Mouse (Mus musculus) CH12.LX (cell line): ENCODE measurements around the gene AU015836. TPM values are rescaled to one million over a fixed set of nuclear protein-coding genes. Genes with fewer than 3 reads are reported as not detected.

Experiments
- DNase-seq: peaks from one replicate; pipeline ENCODE4 v3.0.0-alpha.2; 2013; ENCODE audit errors: extremely low read depth
- H3K27ac ChIP-seq: 2 replicates; pipeline ENCODE4 v1.5.1; 2012; ENCODE audit warnings: low read depth, mild to moderate bottlenecking, control low read depth, moderate library complexity; ENCODE audit not compliant: insufficient read depth
- H3K27me3 ChIP-seq: replicated peaks from 2 replicates; pipeline ENCODE3; 2012; ENCODE audit warnings: inconsistent platforms
- H3K36me3 ChIP-seq, 2 experiments: replicated peaks in 1 of 2; 2 replicates each; pipeline versions ENCODE3 to v1.6.1; 2012; ENCODE audit warnings: inconsistent platforms in 1 of 2, low read length in 1 of 2, mild to moderate bottlenecking in 1 of 2, mixed read lengths in 1 of 2, moderate library complexity in 1 of 2; ENCODE audit not compliant: control insufficient read depth in 1 of 2, insufficient read depth in 1 of 2
- H3K4me1 ChIP-seq, 2 experiments: 2 replicates each; pipeline ENCODE4 v1.6.1; 2012; ENCODE audit warnings: inconsistent platforms in 1 of 2, moderate library complexity in 1 of 2; ENCODE audit not compliant: insufficient read depth in 2 of 2, control insufficient read depth in 1 of 2
- H3K4me2 ChIP-seq: 2 replicates; pipeline ENCODE4 v1.6.1; 2012; ENCODE audit warnings: low read depth, mild to moderate bottlenecking, control low read depth; ENCODE audit not compliant: poor library complexity, insufficient read depth, severe bottlenecking
- H3K4me3 ChIP-seq, 3 experiments: fragments of 150-350 bp in 1 of 3; sonication (generic) in 1 of 3; replicated peaks in 1 of 3; 2 replicates each; pipeline versions ENCODE3 to v1.5.1; 2011 to 2012; ENCODE audit warnings: low read depth in 2 of 3, low read length in 2 of 3, mild to moderate bottlenecking in 2 of 3, moderate library complexity in 2 of 3, control low read depth in 1 of 3, improper control_type of control experiment in 1 of 3, inconsistent platforms in 1 of 3, mixed read lengths in 1 of 3; ENCODE audit not compliant: poor library complexity in 1 of 3
- H3K79me2 ChIP-seq: replicated peaks from 2 replicates; pipeline ENCODE4 v1.6.1; 2012; ENCODE audit warnings: mild to moderate bottlenecking, moderate library complexity; ENCODE audit not compliant: control insufficient read depth, poor library complexity, insufficient read depth, severe bottlenecking; ENCODE audit errors: extremely low read depth
- H3K9ac ChIP-seq: 2 replicates; pipeline ENCODE4 v1.6.1; 2012; ENCODE audit warnings: low read depth, mild to moderate bottlenecking, control low read depth, moderate library complexity; ENCODE audit not compliant: insufficient read depth
- H3K9me3 ChIP-seq: replicated peaks from 2 replicates; pipeline ENCODE3; 2012; ENCODE audit warnings: low read length, inconsistent platforms, mixed read lengths
- BHLHE40 ChIP-seq: IDR thresholded peaks from 2 replicates; pipeline ENCODE4 v1.6.1; 2011; ENCODE audit warnings: mild to moderate bottlenecking, low read depth, low read length, improper control_type of control experiment
- CHD1 ChIP-seq: IDR thresholded peaks from 2 replicates; pipeline ENCODE4 v1.6.1; 2012; ENCODE audit warnings: low read depth, low read length, improper control_type of control experiment, inconsistent platforms
- CTCF ChIP-seq, 2 experiments: IDR thresholded peaks in 1 of 2; conservative IDR thresholded peaks in 1 of 2; 2 replicates each; pipeline ENCODE4 v1.5.1; 2011 to 2012; ENCODE audit warnings: low read depth in 2 of 2, low read length in 2 of 2, improper control_type of control experiment in 1 of 2, inconsistent platforms in 1 of 2, mild to moderate bottlenecking in 1 of 2, moderate library complexity in 1 of 2
- ELF1 ChIP-seq: IDR thresholded peaks from 2 replicates; pipeline ENCODE4 v1.6.1; 2014; ENCODE audit warnings: low read depth, mild to moderate bottlenecking, inconsistent platforms, low read length, improper control_type of control experiment
- ETS1 ChIP-seq: conservative IDR thresholded peaks from 2 replicates; pipeline ENCODE4 v1.6.1; 2012; ENCODE audit warnings: low read depth, mild to moderate bottlenecking, inconsistent platforms, low read length, improper control_type of control experiment, moderate library complexity
- HCFC1 ChIP-seq: IDR thresholded peaks from 2 replicates; pipeline ENCODE4 v1.6.1; 2012; ENCODE audit warnings: low read depth, mild to moderate bottlenecking, inconsistent platforms, low read length, improper control_type of control experiment
- JUN ChIP-seq: IDR thresholded peaks from 2 replicates; pipeline ENCODE4 v1.6.1; 2011; ENCODE audit warnings: low read depth, mild to moderate bottlenecking, low read length, improper control_type of control experiment, moderate library complexity; ENCODE audit not compliant: insufficient read depth
- JUND ChIP-seq: conservative IDR thresholded peaks from 2 replicates; pipeline ENCODE4 v1.6.1; 2011; ENCODE audit warnings: low read depth, low read length, improper control_type of control experiment
- KAT2A ChIP-seq: IDR thresholded peaks from 2 replicates; pipeline ENCODE4 v1.6.1; 2012; ENCODE audit warnings: low read length, improper control_type of control experiment, inconsistent platforms; ENCODE audit not compliant: insufficient replicate concordance
- MAFK ChIP-seq: IDR thresholded peaks from 2 replicates; pipeline ENCODE4 v1.6.1; 2011; ENCODE audit warnings: low read length, improper control_type of control experiment; ENCODE audit not compliant: insufficient replicate concordance
- MAX ChIP-seq: IDR thresholded peaks from 2 replicates; pipeline ENCODE4 v1.6.1; 2011; ENCODE audit warnings: low read length, improper control_type of control experiment
- MXI1 ChIP-seq: IDR thresholded peaks from 2 replicates; pipeline ENCODE4 v1.6.1; 2011; ENCODE audit warnings: mild to moderate bottlenecking, low read depth, low read length, improper control_type of control experiment
- MYC ChIP-seq: IDR thresholded peaks from 2 replicates; pipeline ENCODE4 v1.6.1; 2011; ENCODE audit warnings: low read depth, mild to moderate bottlenecking, improper control_type of control experiment, low read length
- NELFE ChIP-seq: IDR thresholded peaks from 2 replicates; pipeline ENCODE4 v1.6.1; 2011; ENCODE audit warnings: low read depth, low read length, improper control_type of control experiment
- NRF1 ChIP-seq: IDR thresholded peaks from 2 replicates; pipeline ENCODE4 v1.6.1; 2014; ENCODE audit warnings: low read depth, mild to moderate bottlenecking, inconsistent platforms, low read length, improper control_type of control experiment, moderate library complexity
- PAX5 ChIP-seq: IDR thresholded peaks from 2 replicates; pipeline ENCODE4 v1.6.1; 2012; ENCODE audit warnings: low read length, inconsistent platforms, mixed read lengths
- POLR2A ChIP-seq: IDR thresholded peaks from 2 replicates; pipeline ENCODE4 v1.6.1; 2011; ENCODE audit warnings: low read depth, mild to moderate bottlenecking, improper control_type of control experiment, low read length
- POLR2AphosphoS2 ChIP-seq: IDR thresholded peaks from 2 replicates; pipeline ENCODE4 v1.6.1; 2011; ENCODE audit warnings: low read depth, low read length, improper control_type of control experiment
- UBTF ChIP-seq: IDR thresholded peaks from 2 replicates; pipeline ENCODE4 v1.6.1; 2012; ENCODE audit warnings: low read depth, mild to moderate bottlenecking, inconsistent platforms, low read length, improper control_type of control experiment, moderate library complexity
- USF1 ChIP-seq: IDR thresholded peaks from 2 replicates; pipeline ENCODE4 v1.6.1; 2014; ENCODE audit warnings: low read depth, mild to moderate bottlenecking, inconsistent platforms, low read length, improper control_type of control experiment
- USF2 ChIP-seq: conservative IDR thresholded peaks from 2 replicates; pipeline ENCODE4 v1.6.1; 2011; ENCODE audit warnings: low read depth, low read length, improper control_type of control experiment
- ZC3H11A ChIP-seq: IDR thresholded peaks from 2 replicates; pipeline ENCODE4 v1.6.1; 2012; ENCODE audit warnings: low read depth, mild to moderate bottlenecking, inconsistent platforms, low read length, improper control_type of control experiment
- ZMIZ1 ChIP-seq: IDR thresholded peaks from 2 replicates; pipeline ENCODE4 v1.6.1; 2012; ENCODE audit warnings: low read depth, mild to moderate bottlenecking, inconsistent platforms, low read length, improper control_type of control experiment
- dilution Hi-C: fragments of 300-500 bp; cut with MboI; formaldehyde crosslinking; loops from 2 replicates; pipeline ENCODE4 v1.14.3; 2020; ENCODE audit warnings: low sequenced_read_pairs; ENCODE audit not compliant: extremely low pct_unique_long_range_greater_than_20kb, extremely low pct_ligation_motif_present
- in situ Hi-C: fragments of 300-500 bp; cut with MboI; formaldehyde crosslinking; loops from 3 replicates; pipeline ENCODE4 v1.14.3; 2019; ENCODE audit warnings: low sequenced_read_pairs, low pct_ligation_motif_present, low pct_unique_long_range_greater_than_20kb, mixed read lengths
- polyA plus RNA-seq: library from polyadenylated mRNA; unstranded; fragments of >175 nt; gene quantifications from 2 replicates; pipeline ENCODE4 v1.2.1, GENCODE M21; 2012; ENCODE audit warnings: low read depth; ENCODE audit not compliant: insufficient read length
- total RNA-seq, 2 experiments: library from RNA; depleted of rRNA; stranded (reverse); fragments of 300-350 nt in 1 of 2; fragments of >200 nt in 1 of 2; gene quantifications; 2 replicates each; pipeline ENCODE4 v1.2.3; 2012 to 2014

AU015836 gene
- total and polyA plus RNA-seq, 3 experiments, result not detected

DNA sequence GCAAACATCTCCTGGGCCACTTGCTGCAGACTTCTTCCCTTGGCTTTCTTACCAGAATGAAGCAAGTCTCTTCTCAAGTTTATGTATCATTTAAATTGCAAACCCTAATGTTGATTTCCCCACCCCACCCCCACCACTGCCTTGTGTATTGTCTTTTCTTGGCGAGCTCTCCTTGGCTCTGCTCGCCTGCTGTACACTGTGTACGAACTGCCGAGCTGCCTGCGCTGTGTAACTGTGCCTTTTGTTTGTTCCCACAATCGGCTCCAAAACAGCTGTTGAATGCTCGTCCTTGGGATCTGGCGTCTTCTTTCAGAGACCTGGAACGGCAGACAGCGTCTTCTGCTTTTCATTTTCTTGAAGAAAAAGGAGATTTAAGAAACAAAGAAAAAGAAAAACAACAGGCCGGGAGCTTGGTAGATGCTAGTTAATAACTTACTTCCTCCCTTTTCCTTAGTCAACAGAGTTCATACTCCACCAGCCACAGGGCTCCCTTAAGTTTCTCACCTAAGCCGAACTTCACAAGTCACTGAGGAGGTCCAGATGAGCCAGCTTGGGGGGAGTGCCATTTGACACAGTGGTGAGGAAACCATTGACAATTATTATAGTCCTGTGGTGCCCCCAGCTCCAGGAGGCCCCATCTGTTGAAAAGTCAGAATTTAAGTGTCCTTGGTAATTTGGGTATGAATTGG, 44.2 kb downstream of the AU015836 start:
- TF ChIP-seq PAX5 (no peak), JUND (no peak), MAFK (no peak), NRF1 (no peak), ETS1 (no peak), BHLHE40 (no peak), MYC (no peak), USF2 (no peak), POLR2A (no peak), ZMIZ1 (no peak), MAX (no peak), ELF1 (no peak), JUN (no peak), HCFC1 (no peak), ZC3H11A (no peak), MXI1 (no peak), USF1 (no peak), KAT2A (no peak)
- TF ChIP-seq, all 38 proteins: peak for 0
- Histone ChIP-seq H3K4me2 (no peak overlapping the region), H3K4me3 (no peak overlapping the region), H3K36me3 (no peaks in the 10 kb centered on the region), H3K9me3 (no peaks in the 10 kb centered on the region), H3K27ac (no peak overlapping the region), H3K27me3 (no peaks in the 10 kb centered on the region), H3K79me2 (no peaks in the 10 kb centered on the region), H3K4me1 (no peaks in the 10 kb centered on the region), H3K9ac (no peak overlapping the region)
- in situ Hi-C loops (no loop called here), dilution Hi-C loops (no loop called here)
- no peak for DNase-seq

DNA sequence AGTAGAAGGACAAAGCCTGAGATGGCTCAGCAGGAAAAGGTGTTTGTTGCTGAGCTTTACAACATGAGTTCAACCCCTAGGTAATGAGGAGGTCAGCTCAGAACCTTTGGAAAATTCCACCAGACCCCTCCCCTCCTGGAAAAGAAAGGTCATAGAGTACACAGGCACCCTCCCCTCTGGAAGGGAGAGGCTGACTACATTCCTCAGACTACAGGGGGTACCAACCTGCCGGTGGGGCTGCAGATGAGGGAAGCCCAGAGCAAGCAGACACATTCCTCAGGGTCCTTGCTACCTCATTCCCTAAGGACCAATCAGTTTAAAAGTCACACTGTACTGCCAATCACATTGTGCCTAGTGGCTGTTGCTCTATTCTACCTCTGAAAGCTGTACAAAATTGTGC, 48.4 kb downstream of the AU015836 start:
- H3K4me3 ChIP-seq, result no peak overlapping the region
- dilution Hi-C loops (no loop called here), in situ Hi-C loops (no loop called here)
- TF ChIP-seq NELFE, result no peak
- no peak for TF ChIP-seq CTCF (conservative IDR thresholded peaks at IDR 0.05 in 1 of 2, IDR thresholded peaks at IDR 0.05 in 1 of 2; ENCODE audit: low read depth in 2 of 2, low read length in 2 of 2)
- no peak for TF ChIP-seq POLR2AphosphoS2
- TF ChIP-seq BHLHE40, result no peak
- no peak for TF ChIP-seq CHD1
- TF ChIP-seq UBTF, result no peak
- no peak for TF ChIP-seq MAX
- TF ChIP-seq USF1, result no peak
- no peak for TF ChIP-seq HCFC1
- no peaks in the 10 kb centered on the region for H3K27me3 ChIP-seq
- no peak overlapping the region for H3K4me2 ChIP-seq
- DNase-seq, result no peak
- no peak overlapping the region for H3K9ac ChIP-seq
- H3K9me3 ChIP-seq, result no peaks in the 10 kb centered on the region
- 0 out of 4 replicates have a peak, but pooled peaks cover 0 to 3% of the 10 kb centered on the region in 2 experiments for H3K4me1 ChIP-seq
- H3K36me3 ChIP-seq, result no peaks in the 10 kb centered on the region
- H3K79me2 ChIP-seq, result no peaks in the 10 kb centered on the region
- H3K27ac ChIP-seq, result no peak overlapping the region
